Mouse (Mus musculus) spleen, postnatal 36 days (tissue): ENCODE measurements around the gene Pih1h3b.

ENCODE experiments used
- DNase-seq, 2 experiments: peaks; one replicate each; pipeline ENCODE4 v3.0.0; 2022; ENCODE audit warnings: low spot score in 2 of 2, mixed read lengths in 1 of 2

The Pih1h3b gene

GRCm38 (mm10) chrX:140062135-140062975 lies at the start of gene Pih1h3b, which contains the start of gene Nup62cl:
Pih1h3b (plus strand) TSS chrX:140062879.
Nup62cl (minus strand) TSS chrX:140062712.
- DNase-seq: no peak

GRCm38 (mm10) chrX:140060886-140061874 lies 1.5 kb upstream of the Pih1h3b start:
- no peak for DNase-seq

- DNase-seq: no peak
These were observed 19.9 kb downstream of the Pih1h3b start for GRCm38 (mm10) chrX:140082535-140082934.

- DNase-seq: no peak
These were observed 31.4 kb downstream of the Pih1h3b start for GRCm38 (mm10) chrX:140094066-140094465.
